In the genomic region with DNA sequence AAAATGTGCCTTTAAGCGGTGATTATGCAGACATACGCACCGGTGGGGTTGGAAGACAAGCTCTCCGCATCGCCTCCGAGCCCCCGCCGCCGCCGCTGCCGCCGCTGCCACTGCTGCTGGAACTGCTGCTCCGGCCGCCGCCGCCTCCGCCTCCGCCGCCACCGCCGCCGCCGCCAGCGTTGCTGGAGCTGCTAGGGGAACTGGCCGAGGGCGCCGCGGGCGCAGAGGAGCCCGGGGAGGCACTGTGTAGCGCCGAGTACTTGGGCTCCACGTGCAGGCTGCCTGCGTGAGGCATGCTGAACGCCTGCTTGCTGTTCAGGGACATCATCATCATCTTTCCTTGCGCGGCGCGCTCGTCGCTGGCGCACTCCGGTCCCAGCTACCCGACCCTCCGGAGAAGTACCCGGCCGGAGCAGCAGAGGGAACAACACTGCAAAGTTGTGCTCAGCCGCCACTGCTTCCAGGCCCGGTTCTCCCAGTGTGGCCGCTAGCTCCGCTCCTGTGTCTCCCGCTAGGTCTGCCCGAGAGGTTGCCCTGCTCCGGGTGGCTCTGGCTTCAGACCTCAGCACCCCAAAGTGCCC, we compare ENCODE assay signal across 8 mouse cellular contexts. TPM values are rescaled to one million over a fixed set of nuclear protein-coding genes. Genes with fewer than 3 reads are reported as not detected.
DNase-seq lines count a peak whose midpoint lies in the region; ATAC-seq and TF ChIP-seq lines count a peak whose summit lies in the region.

A gene (minus strand): TSS at position 575 of the 581 bp plus-strand sequence.

- DNase-seq in cerebellum, adult 8-10 months: no peak
- no peak for DNase-seq in heart, postnatal 0 days (ENCODE audit: low spot score)
- DNase-seq in right cerebral cortex, postnatal 25 days: peak; percentile 54
- DNase-seq in urinary bladder, postnatal 10 days (ENCODE audit: low spot score): no peak

- H3K9ac ChIP-seq in heart, postnatal 0 days (replicated peaks; ENCODE audit: low read depth, low read length): no peak within 1 kb of the TSS
- H3K9ac ChIP-seq in limb, embryonic 15.5 days: no peak within 1 kb of the TSS

- TF ChIP-seq EP300 in heart, postnatal 0 days (IDR thresholded peaks at IDR 0.05; ENCODE audit: low read depth): no peak

- H3K27me3 ChIP-seq in megakaryocyte, embryonic 14.5 days (replicated peaks): peaks cover 58% of the 10 kb centered on the region
- peaks cover 90% of the 10 kb centered on the region for H3K27me3 ChIP-seq in heart, postnatal 0 days (ENCODE audit: control insufficient read depth, insufficient read depth, low read length)
- H3K27me3 ChIP-seq in limb, embryonic 15.5 days: peaks cover 90% of the 10 kb centered on the region

- TF ChIP-seq CTCF in heart, postnatal 0 days (IDR thresholded peaks at IDR 0.05; ENCODE audit: low read depth): no peak

- no peaks in the 10 kb centered on the region for H3K36me3 ChIP-seq in megakaryocyte, embryonic 14.5 days (replicated peaks; ENCODE audit: low read length)
- H3K36me3 ChIP-seq in heart, postnatal 0 days (replicated peaks; ENCODE audit: control insufficient read depth, insufficient read depth, low read length): no peaks in the 10 kb centered on the region
- no peaks in the 10 kb centered on the region for H3K36me3 ChIP-seq in limb, embryonic 15.5 days

- peak; percentile 24; the same call in 1 of the 2 replicates for ATAC-seq in cerebellum, adult (ENCODE audit: insufficient number of reproducible peaks, low FRiP score, low TSS enrichment)
- ATAC-seq in megakaryocyte, adult 5-6 weeks (ENCODE audit: poor library complexity, severe bottlenecking): no peak
- ATAC-seq in heart, postnatal 0 days (ENCODE audit: insufficient read depth, low read depth): no peak
- ATAC-seq in limb, embryonic 15.5 days (ENCODE audit: insufficient number of reproducible peaks, low FRiP score, low TSS enrichment, low read depth): no peak

- H3K4me3 ChIP-seq in megakaryocyte, embryonic 14.5 days (replicated peaks): peak within 1 kb of the TSS; percentile 67
- peak within 1 kb of the TSS; percentile 38 for H3K4me3 ChIP-seq in heart, postnatal 0 days (ENCODE audit: low read depth, low read length)
- H3K4me3 ChIP-seq in limb, embryonic 15.5 days: peak within 1 kb of the TSS; percentile 41

- H3K4me1 ChIP-seq in megakaryocyte, embryonic 14.5 days: peaks cover 24% of the 10 kb centered on the region; the same call in 1 of the 2 replicates
- no peaks in the 10 kb centered on the region for H3K4me1 ChIP-seq in heart, postnatal 0 days (ENCODE audit: control insufficient read depth, insufficient read depth)
- peaks cover 31% of the 10 kb centered on the region for H3K4me1 ChIP-seq in limb, embryonic 15.5 days

- peaks cover 6% of the 10 kb centered on the region; the same call in 1 of the 2 replicates for H3K9me3 ChIP-seq in megakaryocyte, embryonic 14.5 days
- no peaks in the 10 kb centered on the region for H3K9me3 ChIP-seq in heart, postnatal 0 days (replicated peaks; ENCODE audit: control insufficient read depth, low read length)
- H3K9me3 ChIP-seq in limb, embryonic 15.5 days: no peaks in the 10 kb centered on the region

- 0% methylated on average over 54 of the region's 54 CpGs for WGBS in heart, postnatal 0 days
- 0% methylated on average over 36 of the region's 54 CpGs for WGBS in limb, embryonic 15.5 days

- peak within 1 kb of the TSS; percentile 52 for H3K4me2 ChIP-seq in heart, postnatal 0 days (ENCODE audit: low read depth, low read length)
- peak within 1 kb of the TSS; percentile 80 for H3K4me2 ChIP-seq in limb, embryonic 15.5 days

- no peak within 1 kb of the TSS for H3K27ac ChIP-seq in heart, postnatal 0 days (ENCODE audit: low read depth)
- no peak within 1 kb of the TSS for H3K27ac ChIP-seq in limb, embryonic 15.5 days

RNA-seq across cellular contexts. Expression of the gene that starts here (rescaled TPM):
- not detected in 2 replicates for polyA plus RNA-seq in megakaryocyte, embryonic 14.5 days (2012; ENCODE audit: insufficient read depth, low replicate concordance)
- not detected in 2 replicates for total RNA-seq in megakaryocyte, adult 5-6 weeks (2015)
- total RNA-seq in megakaryocyte, adult 5-6 weeks (2017): not detected in 2 replicates
- total RNA-seq in heart, postnatal 0 days (2014; rRNA removed; ENCODE audit: low replicate concordance): not detected in 2 replicates
- not detected in 2 replicates for polyA plus RNA-seq in heart, postnatal 0 days (2015; fragmentation: Nextera tagmentation; extraction: Ambion mirVana)
- not detected in 2 replicates for polyA plus RNA-seq in limb, embryonic 15.5 days (2015; fragmentation: Nextera tagmentation; extraction: Ambion mirVana)
